ENCODE assay signal across 9 mouse cellular contexts in the genomic region with DNA sequence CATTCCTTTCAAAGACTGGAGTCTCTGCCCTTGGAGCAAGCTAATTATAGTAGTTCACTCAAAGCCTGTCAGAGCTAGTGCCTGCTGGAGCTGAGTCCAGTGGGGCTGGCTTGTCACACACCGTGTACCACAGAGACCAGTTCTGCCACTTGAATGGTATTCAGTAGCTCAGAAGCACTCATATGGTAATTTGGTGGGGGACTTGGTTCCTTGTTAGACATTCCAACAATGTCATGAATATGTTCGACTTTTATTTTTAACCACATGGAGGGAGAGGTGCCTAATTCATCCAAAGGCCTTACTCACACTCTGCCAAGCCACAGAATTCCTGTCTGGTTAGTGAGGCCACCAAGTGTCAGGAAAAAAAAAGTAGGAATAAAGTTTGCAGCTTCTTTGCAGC. TPM values are rescaled to one million over a fixed set of nuclear protein-coding genes. Genes with fewer than 3 reads are reported as not detected.
A peak's percentile ranks its signal among the peaks of the same experiment; 100 is the strongest.
DNase-seq lines count a peak whose midpoint lies in the region; ATAC-seq lines count a peak whose summit lies in the region.
"Had no signal": no experiment of that assay in that cellular context is flagged by ENCODE, and none has a peak within 500 bp of the region (broad histone marks: within the 10 kb centered on the region; RNA-seq: fewer than 3 reads in every experiment).

No protein-coding gene starts in this region.

- H3K9ac ChIP-seq in heart, embryonic 13.5 days: peak overlapping the region; percentile 38; the same call in 1 of the 2 replicates

- DNase-seq in Muller cell, postnatal 12 days (ENCODE audit: inconsistent ontology term): peak; percentile 98
- DNase-seq in embryo, embryonic 11 days: peak; percentile 42
- DNase-seq in kidney, postnatal 25 days: peak; percentile 60 to 87
- no peak for DNase-seq in layer of hippocampus, postnatal 36 days
- no peak for DNase-seq in cerebellum, adult 8-10 months
- DNase-seq in natural killer cell, adult 2 months (ENCODE audit: low spot score in 2 of 2): no peak
- DNase-seq in frontal cortex, postnatal 25 days (ENCODE audit: low spot score in 2 of 2): no peak

- H3K36me3 ChIP-seq in heart, embryonic 13.5 days: no peaks in the 10 kb centered on the region

- H3K27ac ChIP-seq in heart, embryonic 13.5 days (replicated peaks): peak overlapping the region; percentile 93

- peaks cover 38% of the 10 kb centered on the region for H3K4me1 ChIP-seq in heart, embryonic 13.5 days

- peak overlapping the region; percentile 7; the same call in 1 of the 2 replicates for H3K4me2 ChIP-seq in heart, embryonic 13.5 days

- ATAC-seq in heart, embryonic 13.5 days (ENCODE audit: extremely low read depth, insufficient number of reproducible peaks, low FRiP score, low TSS enrichment): peak; percentile 53; the same call in 1 of the 2 replicates

- no peak overlapping the region for H3K4me3 ChIP-seq in heart, embryonic 13.5 days

- 0 out of 2 replicates have a peak, but pooled peaks cover 3% of the 10 kb centered on the region for H3K9me3 ChIP-seq in heart, embryonic 13.5 days

- whole genome bisulfite sequencing in heart, embryonic 13.5 days: 30% methylated on average over 2 of the region's 2 CpGs

- H3K27me3 ChIP-seq in heart, embryonic 13.5 days (replicated peaks): peaks cover 19% of the 10 kb centered on the region; the same call in 1 of the 2 replicates

RNA-seq across cellular contexts. Expression of gene Atp1a4, which starts 15.8 kb away (rescaled TPM):
- polyA plus RNA-seq in heart, embryonic 13.5 days (2015; fragmentation: Nextera tagmentation; extraction: Ambion mirVana): 0.21 and 0.52 TPM in 2 replicates
- total RNA-seq in layer of hippocampus, postnatal 36 days (2021): not detected
- total RNA-seq: left cerebral cortex, postnatal 10 days had no signal

RNA-seq across cellular contexts. Expression of gene Igsf8, which starts 19.0 kb away (rescaled TPM):
- 27.8 and 31.6 TPM in 2 replicates for polyA plus RNA-seq in heart, embryonic 13.5 days (2015; fragmentation: Nextera tagmentation; extraction: Ambion mirVana)
- total RNA-seq in layer of hippocampus, postnatal 36 days (2021): 100 to 1,000 TPM; 256 to 272 TPM

RNA-seq across cellular contexts. Expression of gene Casq1, which starts 22.7 kb away (rescaled TPM):
- polyA plus RNA-seq in heart, embryonic 13.5 days (2015; fragmentation: Nextera tagmentation; extraction: Ambion mirVana): 162 and 211 TPM in 2 replicates
- under 1 TPM in 1 of 2 experiments, not detected in 1; 0.87 TPM for total RNA-seq in layer of hippocampus, postnatal 36 days (2021)

RNA-seq across cellular contexts. Expression of gene Pea15a, which starts 35.8 kb away (rescaled TPM):
- 169 and 180 TPM in 2 replicates for polyA plus RNA-seq in heart, embryonic 13.5 days (2015; fragmentation: Nextera tagmentation; extraction: Ambion mirVana)
- 100 to 1,000 TPM; 418 to 426 TPM for total RNA-seq in layer of hippocampus, postnatal 36 days (2021)

RNA-seq across cellular contexts. Expression of gene Atp1a2, which starts 55.5 kb away (rescaled TPM):
- 17.0 and 20.8 TPM in 2 replicates for polyA plus RNA-seq in heart, embryonic 13.5 days (2015; fragmentation: Nextera tagmentation; extraction: Ambion mirVana)
- total RNA-seq in layer of hippocampus, postnatal 36 days (2021): 100 to 1,000 TPM; 577 to 614 TPM

Comparison
In these comparisons a context has a peak if more than half of its experiments do, and no peak if none do; other contexts are left out.
1. DNase-seq: peak in Muller cell, postnatal 12 days (single experiment), embryo, embryonic 11 days (single experiment) and kidney, postnatal 25 days (2 of 2); none in layer of hippocampus, postnatal 36 days (0 of 2), cerebellum, adult 8-10 months (single experiment), natural killer cell, adult 2 months (0 of 2) and frontal cortex, postnatal 25 days (0 of 2).